Mouse (Mus musculus) frontal cortex, postnatal 10 days (tissue): ENCODE measurements around the gene Fam183b.
A peak's percentile ranks its signal among the peaks of the same experiment; 100 is the strongest.

Experiments used
- DNase-seq, 2 experiments: peaks; one replicate each; pipeline ENCODE4 v3.0.0; 2022; ENCODE audit warnings: low spot score in 2 of 2, mixed read lengths in 1 of 2

The Fam183b gene

GRCm38 (mm10) chr11:58772888-58773287 is 28.9 kb downstream of the Fam183b start, which contains the start of gene Olfr315:
Gene Olfr315 (plus strand): TSS chr11:58773188.
- no peak for DNase-seq

GRCm38 (mm10) chr11:58752434-58752833 is 49.3 kb downstream of the Fam183b start, which contains the start of gene Olfr316:
Gene Olfr316 (plus strand): TSS chr11:58752734.
- DNase-seq, result no peak

GRCm38 (mm10) chr11:58751096-58751495 is 50.7 kb downstream of the Fam183b start:
- DNase-seq, result peak; percentile 12 to 44
